Mouse (Mus musculus) megakaryocyte, embryonic 14.5 days (primary cell): Measurements from ENCODE around the gene 2310061N02Rik.

Source experiments
- FLI1 ChIP-seq: IDR thresholded peaks from 2 replicates; pipeline ENCODE4 v1.6.1; 2012; ENCODE audit warnings: low read length, inconsistent platforms, mixed read lengths
- GATA1 ChIP-seq: IDR thresholded peaks from 3 replicates; pipeline ENCODE4 v1.6.1; 2012; ENCODE audit warnings: mixed read lengths, low read length, inconsistent platforms, borderline replicate concordance

DNA sequence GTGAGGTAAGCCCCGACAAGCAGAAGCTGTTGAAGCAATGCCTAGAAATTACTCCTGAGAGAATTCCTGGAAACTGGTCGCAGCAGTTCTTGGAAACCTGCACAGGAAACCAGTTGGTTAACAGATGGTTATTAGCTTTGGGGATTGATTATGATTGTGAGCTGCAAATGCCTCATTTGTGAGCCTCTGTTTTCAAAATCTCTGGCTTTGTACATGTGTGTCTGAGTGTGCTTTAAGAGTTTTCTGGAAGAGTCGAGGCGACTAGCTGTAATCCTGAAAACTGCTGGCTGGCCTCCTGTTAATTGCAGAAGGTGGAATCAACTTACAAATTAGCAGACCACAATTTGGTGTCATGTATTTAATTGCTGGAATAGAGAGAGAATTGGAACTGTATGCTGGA is 40.2 kb upstream of the 2310061N02Rik start:
- TF ChIP-seq GATA1 (no peak), FLI1 (no peak)
